Mouse (Mus musculus) embryonic fibroblast, embryonic 13.5 days (primary cell): ENCODE measurements at regions not wholly inside any gene's neighbourhood (a gene's known extent, or its start where the extent isn't known, plus 50 kb on each side); places are given as distances from the start of the nearest gene placed in this dataset.

ENCODE experiments used
- H3K27ac ChIP-seq: 2 replicates; pipeline ENCODE4 v1.5.1; 2012; ENCODE audit warnings: low read length, control low read depth, inconsistent platforms; ENCODE audit not compliant: insufficient read depth
- H3K4me1 ChIP-seq: 2 replicates; pipeline ENCODE4 v1.6.1; 2011; ENCODE audit warnings: low read length; ENCODE audit not compliant: control insufficient read depth, insufficient read depth
- H3K4me3 ChIP-seq: 2 replicates; pipeline ENCODE4 v1.5.1; 2011; ENCODE audit warnings: mild to moderate bottlenecking, control low read depth, low read length; ENCODE audit not compliant: insufficient read depth
- CTCF ChIP-seq: IDR thresholded peaks from 2 replicates; pipeline ENCODE4 v1.5.1; 2011; ENCODE audit warnings: mild to moderate bottlenecking, control low read depth, low read length, moderate library complexity, borderline replicate concordance; ENCODE audit not compliant: insufficient read depth
- POLR2A ChIP-seq: IDR thresholded peaks from 2 replicates; pipeline ENCODE4 v1.6.1; 2011; ENCODE audit warnings: low read depth, mild to moderate bottlenecking, control low read depth, low read length, moderate library complexity

- H3K27ac ChIP-seq: no peak overlapping the region
- H3K4me1 ChIP-seq: no peaks in the 10 kb centered on the region
- TF ChIP-seq CTCF (no peak), POLR2A (no peak)
- no peak overlapping the region for H3K4me3 ChIP-seq
Measured at GRCm38 (mm10) chr2:101321286-101321914, 303.1 kb upstream of the Rag2 start.

- no peaks in the 10 kb centered on the region for H3K4me1 ChIP-seq
- H3K27ac ChIP-seq: no peak overlapping the region
- TF ChIP-seq POLR2A: no peak
- no peak for TF ChIP-seq CTCF
- no peak overlapping the region for H3K4me3 ChIP-seq
Measured at GRCm38 (mm10) chr2:101356709-101357108, 267.8 kb upstream of the Rag2 start.

- TF ChIP-seq POLR2A: no peak
- no peak for TF ChIP-seq CTCF
- Histone ChIP-seq H3K4me1 (no peaks in the 10 kb centered on the region), H3K27ac (no peak overlapping the region), H3K4me3 (no peak overlapping the region)
Measured at GRCm38 (mm10) chr2:101364256-101364655, 260.3 kb upstream of the Rag2 start.

- H3K27ac ChIP-seq: no peak overlapping the region
- no peaks in the 10 kb centered on the region for H3K4me1 ChIP-seq
- TF ChIP-seq CTCF (no peak), POLR2A (no peak)
- H3K4me3 ChIP-seq: no peak overlapping the region
Measured at GRCm38 (mm10) chr2:101368278-101368677, 256.2 kb upstream of the Rag2 start.

GRCm38 (mm10) chr2:101370991-101371736 lies 253.4 kb upstream of the Rag2 start:
- Histone ChIP-seq H3K27ac (no peak overlapping the region), H3K4me1 (no peaks in the 10 kb centered on the region), H3K4me3 (no peak overlapping the region)
- TF ChIP-seq POLR2A (no peak), CTCF (no peak)

- TF ChIP-seq CTCF: no peak
- TF ChIP-seq POLR2A: no peak
- Histone ChIP-seq H3K27ac (no peak overlapping the region), H3K4me3 (no peak overlapping the region), H3K4me1 (no peaks in the 10 kb centered on the region)
Measured at GRCm38 (mm10) chr2:101371834-101372493, 252.6 kb upstream of the Rag2 start.

- no peak overlapping the region for H3K4me3 ChIP-seq
- no peak overlapping the region for H3K27ac ChIP-seq
- no peaks in the 10 kb centered on the region for H3K4me1 ChIP-seq
- no peak for TF ChIP-seq POLR2A
- no peak for TF ChIP-seq CTCF
Measured at GRCm38 (mm10) chr2:101380595-101380994, 243.9 kb upstream of the Rag2 start.

GRCm38 (mm10) chr2:101415002-101415401 lies 209.5 kb upstream of the Rag2 start:
- H3K27ac ChIP-seq: no peak overlapping the region
- TF ChIP-seq POLR2A: no peak
- no peak for TF ChIP-seq CTCF
- H3K4me1 ChIP-seq: no peaks in the 10 kb centered on the region
- no peak overlapping the region for H3K4me3 ChIP-seq

- H3K4me1 ChIP-seq: no peaks in the 10 kb centered on the region
- H3K27ac ChIP-seq: no peak overlapping the region
- no peak overlapping the region for H3K4me3 ChIP-seq
- TF ChIP-seq CTCF (no peak), POLR2A (no peak)
Measured at GRCm38 (mm10) chr2:101416702-101417101, 207.8 kb upstream of the Rag2 start.

GRCm38 (mm10) chr2:101433141-101433895 lies 191.2 kb upstream of the Rag2 start:
- TF ChIP-seq POLR2A (no peak), CTCF (no peak)
- H3K27ac ChIP-seq: no peak overlapping the region
- no peaks in the 10 kb centered on the region for H3K4me1 ChIP-seq
- no peak overlapping the region for H3K4me3 ChIP-seq
